Mouse (Mus musculus): ENCODE results near the gene Gnb1l.

GRCm38 (mm10) chr16:18591047-18592018 lies 92.8 kb downstream of the Gnb1l start:
- TF ChIP-seq EP300 (IDR thresholded peaks at IDR 0.05; ENCODE audit: low read depth) (no peak), CTCF (IDR thresholded peaks at IDR 0.05; ENCODE audit: low read depth) (peak; percentile 30)

All from heart, postnatal 0 days (tissue).